Mouse (Mus musculus) right cerebral cortex, adult 2 months (tissue): ENCODE results near the gene B3glct.
A peak's percentile ranks its signal among the peaks of the same experiment; 100 is the strongest.

Source experiments
- DNase-seq, 2 experiments: peaks; one replicate each; pipeline ENCODE4 v3.0.0; 2021 to 2022; ENCODE audit warnings: low spot score in 2 of 2

Gene B3glct

DNA sequence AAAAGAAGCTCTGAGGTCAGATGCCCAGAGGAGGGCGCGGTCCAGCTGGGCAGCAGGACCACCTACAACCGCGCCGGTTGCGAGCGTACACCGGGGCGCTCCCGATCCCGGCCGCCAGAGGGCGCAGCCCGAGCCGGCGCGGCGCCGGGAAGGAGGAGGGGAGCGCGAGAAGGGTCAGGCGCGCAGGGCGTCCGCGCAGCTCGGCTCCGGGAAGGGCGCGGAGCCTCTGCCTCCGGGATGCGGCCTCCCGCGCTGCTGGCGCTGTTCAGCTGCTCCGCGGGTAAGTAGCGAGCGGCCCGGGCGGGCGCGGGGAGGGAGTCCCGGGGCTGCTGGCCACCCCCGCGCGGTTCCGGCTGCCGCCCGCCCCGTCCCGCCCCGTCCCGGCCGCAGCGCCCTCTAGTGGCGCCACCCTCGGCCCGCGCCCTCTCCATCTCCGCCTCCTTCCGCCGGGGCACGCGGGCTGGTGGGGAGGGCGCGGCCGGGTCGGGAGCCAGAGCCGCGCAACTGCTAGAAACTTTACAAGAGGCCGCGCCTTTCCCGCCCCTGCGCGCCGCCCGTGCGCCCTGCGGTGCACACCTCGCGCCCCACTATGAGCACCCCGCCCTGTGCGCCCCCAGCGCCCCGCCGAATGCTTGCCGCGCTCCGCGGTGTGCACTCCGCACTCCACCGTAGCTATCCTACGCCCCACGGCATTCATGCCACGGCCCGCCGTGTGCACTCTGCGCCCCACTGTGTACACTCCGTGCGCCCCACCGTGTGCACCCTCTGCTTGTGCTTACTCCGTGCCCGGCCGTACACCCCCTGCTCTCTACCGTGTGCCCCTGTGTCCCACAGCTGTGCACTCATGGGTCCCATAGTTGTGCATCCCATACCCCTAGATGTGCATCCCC, at the start of gene B3glct:
Gene B3glct, plus strand, starts transcription at position 131 of the 890 bp plus-strand sequence.
- DNase-seq = peak; percentile 69 to 74

DNA sequence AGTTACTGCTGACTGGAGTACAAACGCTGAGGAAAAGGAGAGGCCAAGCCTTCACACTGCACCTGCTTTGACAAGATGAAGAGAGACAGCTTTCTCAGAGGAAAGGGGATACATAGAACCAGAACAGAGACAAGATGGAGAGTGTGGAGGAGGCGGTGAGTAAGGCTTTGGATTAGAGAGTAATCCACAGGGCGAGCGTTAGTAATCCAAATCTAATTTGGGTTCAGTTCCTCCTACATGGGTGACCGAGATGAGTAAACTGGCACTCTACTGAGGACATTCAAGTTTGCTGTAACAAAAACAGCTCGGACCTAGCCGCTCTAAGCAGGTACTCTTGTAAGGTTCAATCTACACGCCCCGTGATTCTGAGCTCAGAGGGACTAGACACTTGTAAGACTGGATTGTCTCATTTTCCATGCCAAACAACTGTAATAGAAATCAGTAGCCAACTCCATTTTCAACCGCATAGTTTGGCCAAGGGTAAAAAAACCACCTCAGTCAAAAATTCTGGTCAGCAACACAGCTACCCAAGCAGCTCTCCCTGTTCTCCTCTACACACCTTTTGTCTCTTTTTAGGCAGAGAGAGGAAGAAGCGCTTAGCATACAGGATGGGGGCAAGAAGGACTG, 43.5 kb upstream of the B3glct start:
- peak; percentile 40 to 41 for DNase-seq

- no peak for DNase-seq
Observed at GRCm38 (mm10) chr5:149635556-149635955, 42.5 kb upstream of the B3glct start.

DNA sequence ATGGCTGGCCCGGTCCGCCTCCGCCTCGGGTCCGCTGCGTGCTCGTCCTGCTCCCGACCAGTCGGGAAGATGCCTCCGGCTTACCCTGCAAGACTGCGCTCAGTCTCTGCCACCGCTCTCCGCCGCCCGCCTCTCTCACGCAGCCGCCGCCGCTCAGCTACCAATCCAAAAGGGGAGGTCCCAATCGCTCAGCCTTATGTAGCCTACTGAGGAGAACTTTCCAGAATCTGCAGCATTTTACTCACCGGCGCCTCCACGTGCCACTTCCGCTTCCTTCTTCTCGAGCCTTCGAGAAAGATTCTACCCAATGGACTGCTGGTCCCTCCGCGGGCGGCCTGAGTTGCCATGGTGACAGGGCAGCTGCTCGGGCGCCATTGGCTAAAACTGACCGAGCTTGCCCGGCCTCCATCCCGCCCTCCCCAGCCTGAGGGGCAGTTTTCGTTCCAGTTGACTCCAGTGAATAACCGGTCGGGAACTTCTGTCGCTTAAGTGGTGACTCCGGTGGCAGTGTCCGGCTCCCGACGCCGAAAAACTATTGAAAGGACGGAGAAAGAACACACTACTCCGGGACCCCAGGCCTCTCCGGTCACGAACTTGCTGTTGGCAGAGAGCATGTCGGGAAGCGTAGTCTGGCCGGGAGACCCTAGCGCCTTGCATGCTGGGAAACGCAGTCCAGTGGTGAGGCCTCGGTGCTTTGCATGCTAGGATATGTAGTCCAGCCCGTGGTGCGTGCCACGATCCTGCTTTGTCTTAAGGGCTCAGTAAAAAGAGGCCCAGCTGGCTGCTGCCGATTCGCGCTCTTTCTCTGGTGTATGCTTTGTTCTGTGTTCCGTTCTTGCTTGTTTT, 41.7 kb upstream of the B3glct start, which contains the start of gene Hsph1:
Gene Hsph1, minus strand, starts transcription at position 302 of the 846 bp plus-strand sequence.
- DNase-seq = peak; percentile 99

DNA sequence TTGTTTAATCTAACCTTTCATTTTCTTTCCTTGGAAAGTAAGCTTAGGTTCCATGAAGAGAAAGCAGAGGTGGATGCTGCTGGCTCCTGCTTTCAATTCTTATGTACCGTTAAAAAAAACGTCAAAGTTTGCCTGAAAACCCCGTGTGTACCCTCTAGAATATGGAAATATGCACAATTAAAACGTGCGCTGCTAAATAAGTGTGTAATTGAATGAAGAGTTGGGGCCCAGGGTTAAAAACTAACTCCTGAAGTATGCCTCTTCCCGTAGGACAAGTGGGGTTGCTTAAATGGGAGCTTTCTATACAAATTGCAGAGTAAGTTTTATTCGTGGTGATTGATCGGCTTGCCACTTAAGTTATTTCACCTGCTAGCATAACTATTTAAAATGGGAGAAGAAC, 40.7 kb upstream of the B3glct start:
- no peak for DNase-seq

- DNase-seq = no peak
Observed at GRCm38 (mm10) chr5:149641277-149641892, 36.6 kb upstream of the B3glct start.

- DNase-seq = peak in 1 of 2 experiments; percentile 29
Observed at GRCm38 (mm10) chr5:149642366-149642765, 35.7 kb upstream of the B3glct start.

GRCm38 (mm10) chr5:149642783-149643509, 35.1 kb upstream of the B3glct start:
- peak in 1 of 2 experiments; percentile 41 for DNase-seq

GRCm38 (mm10) chr5:149647367-149648115, 30.5 kb upstream of the B3glct start:
- DNase-seq = peak; percentile 54 to 58

DNA sequence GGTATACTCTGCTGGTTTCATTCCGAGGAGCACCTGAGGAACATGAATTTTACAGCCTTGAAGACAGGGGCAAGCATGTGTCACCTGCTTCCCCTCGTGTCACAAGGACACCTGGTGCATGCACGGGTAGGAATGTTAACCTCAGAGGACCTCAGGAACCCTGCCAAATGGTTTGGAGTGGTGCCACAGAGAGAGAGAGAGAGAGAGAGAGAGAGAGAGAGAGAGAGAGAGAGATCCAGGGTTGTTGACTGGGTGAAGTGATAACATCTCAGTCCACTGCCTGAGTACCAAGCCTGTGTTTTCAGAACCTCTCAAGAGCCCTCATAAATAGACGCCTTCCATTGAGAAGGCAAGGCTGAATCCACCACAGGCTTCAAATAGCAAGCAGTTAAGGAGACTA, 29.8 kb upstream of the B3glct start:
- DNase-seq = no peak

- no peak for DNase-seq
Observed at GRCm38 (mm10) chr5:149648895-149649406, 29.1 kb upstream of the B3glct start.

GRCm38 (mm10) chr5:149649499-149650178, 28.4 kb upstream of the B3glct start:
- DNase-seq = no peak

GRCm38 (mm10) chr5:149650179-149650553, 27.9 kb upstream of the B3glct start:
- DNase-seq = no peak

- no peak for DNase-seq
Observed at GRCm38 (mm10) chr5:149655636-149656035, 22.4 kb upstream of the B3glct start.

GRCm38 (mm10) chr5:149658022-149658421, 20.0 kb upstream of the B3glct start:
- DNase-seq = no peak

- no peak for DNase-seq
Observed at GRCm38 (mm10) chr5:149658741-149659413, 19.2 kb upstream of the B3glct start.

- DNase-seq = no peak
Observed at GRCm38 (mm10) chr5:149659414-149659780, 18.6 kb upstream of the B3glct start.

DNA sequence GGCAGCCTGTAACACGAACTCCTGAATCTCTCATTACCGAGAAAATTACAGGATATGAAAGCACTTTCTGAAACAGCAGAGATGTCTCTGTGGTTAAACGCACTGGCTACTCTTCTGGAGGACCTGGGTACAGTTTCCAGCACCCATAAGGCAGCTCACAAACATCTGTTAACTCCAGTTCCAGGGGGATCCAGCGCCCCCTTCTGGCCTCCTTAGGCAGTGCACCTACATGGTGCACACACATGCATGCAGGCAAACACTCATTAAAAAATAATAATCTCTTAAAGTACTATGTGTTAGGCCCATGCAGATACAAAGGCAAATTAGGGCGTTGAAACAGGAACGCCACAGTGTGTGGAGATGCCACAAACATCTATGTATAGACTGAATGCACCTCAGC, 16.6 kb upstream of the B3glct start:
- no peak for DNase-seq

DNA sequence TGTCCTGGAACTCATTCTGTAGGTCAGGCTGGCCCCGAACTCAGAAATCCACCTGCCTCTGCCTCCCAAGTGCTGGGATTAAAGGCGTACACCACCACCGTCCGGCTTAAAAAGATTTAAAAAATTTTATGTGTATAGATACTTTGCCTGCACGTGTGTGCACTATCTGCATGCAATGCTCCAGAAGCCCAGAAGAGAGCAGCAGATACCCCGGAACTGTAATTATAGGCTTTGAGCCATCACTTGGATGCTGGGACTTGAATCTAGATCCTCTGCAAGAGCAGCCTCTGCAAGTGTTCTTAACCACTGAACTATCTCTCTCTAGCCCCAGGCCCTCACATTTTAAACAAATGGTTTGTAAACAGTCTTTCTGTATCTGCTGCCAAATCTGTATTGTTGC, 15.1 kb upstream of the B3glct start:
- DNase-seq = no peak
